Mouse (Mus musculus) lung, adult 10 weeks (tissue): Measurements from ENCODE around the gene Gm45140. TPM values are rescaled to one million over a fixed set of nuclear protein-coding genes. Genes with fewer than 3 reads are reported as not detected.

Experiments used
- polyA plus RNA-seq: library from polyadenylated mRNA; stranded (reverse); fragments of 350-450 nt; fragmentation: Illumina TruSeq; extraction: RNeasy Lipid Tissue Mini Kit (QIAGEN cat#74804); gene quantifications from one replicate; pipeline ENCODE4 v1.2.3, GENCODE M21; 2014; ENCODE audit warnings: low read depth, low replicate concordance; ENCODE audit not compliant: insufficient read depth

Gene Gm45140
- 2.6 TPM for polyA plus RNA-seq

DNA sequence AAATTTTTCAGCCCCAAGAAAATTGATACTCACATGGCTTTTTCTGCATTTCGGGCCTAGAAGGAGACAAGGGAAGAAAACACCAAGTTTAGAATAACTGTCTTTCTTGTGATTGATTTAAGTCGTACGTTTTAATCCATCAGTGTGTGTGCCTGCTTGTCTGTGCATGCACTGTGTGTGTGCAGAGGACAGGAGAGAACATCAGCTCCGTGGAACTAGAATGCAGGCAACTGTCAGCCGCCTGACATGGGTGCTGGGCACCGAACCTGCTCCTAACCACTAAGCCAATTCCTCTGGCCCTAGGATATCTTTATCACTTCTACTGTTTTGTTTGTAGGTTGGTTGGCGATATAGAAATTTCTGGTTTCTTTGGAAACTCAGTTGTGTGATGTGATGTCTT, at the start of gene Gm45140:
Gene Gm45140 (minus strand): TSS at position 101 of the 400 bp plus-strand sequence.

DNA sequence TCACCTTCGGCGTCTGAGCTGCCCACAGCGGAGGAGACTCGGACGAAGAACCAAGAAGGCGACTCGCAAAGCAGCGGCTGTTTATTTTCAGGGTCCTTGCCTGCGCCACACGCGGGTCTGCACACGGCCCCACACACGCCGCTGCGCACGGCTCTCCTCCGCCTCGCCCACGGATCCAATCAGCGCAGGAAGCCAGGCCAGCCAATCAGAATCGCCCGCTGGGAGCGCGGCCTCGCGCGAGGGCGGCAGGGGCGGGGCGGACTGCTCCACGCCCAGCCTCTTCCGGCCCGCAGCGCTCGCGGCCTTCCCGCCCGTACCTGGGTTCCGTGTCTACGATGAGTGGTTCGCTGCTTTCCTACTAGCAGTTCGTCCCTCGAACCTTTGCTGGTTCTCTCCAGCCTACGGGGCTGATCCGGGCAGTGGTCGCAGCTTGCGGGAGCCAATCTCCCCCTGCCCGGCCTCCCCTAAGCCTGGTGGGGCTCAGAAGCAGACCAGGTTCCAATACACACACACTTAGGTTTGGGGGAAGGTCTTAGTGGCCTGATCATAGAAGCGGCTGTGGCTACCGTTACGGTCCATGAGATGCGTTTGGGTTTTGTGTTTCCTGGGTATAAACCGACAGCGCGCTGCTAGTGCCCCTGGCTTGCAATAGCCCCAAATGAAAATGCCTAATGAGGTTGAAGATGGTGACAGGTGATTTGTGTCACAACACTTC, 15.5 kb upstream of the Gm45140 start, which contains the start of gene Cnbp:
Gene Cnbp (minus strand): TSS at position 207 of the 715 bp plus-strand sequence.

GRCm38 (mm10) chr6:87838551-87839197, 3.1 kb upstream of the Gm45140 start, which contains the start of gene Isy1:
Isy1 (minus strand) TSS chr6:87838798.

DNA sequence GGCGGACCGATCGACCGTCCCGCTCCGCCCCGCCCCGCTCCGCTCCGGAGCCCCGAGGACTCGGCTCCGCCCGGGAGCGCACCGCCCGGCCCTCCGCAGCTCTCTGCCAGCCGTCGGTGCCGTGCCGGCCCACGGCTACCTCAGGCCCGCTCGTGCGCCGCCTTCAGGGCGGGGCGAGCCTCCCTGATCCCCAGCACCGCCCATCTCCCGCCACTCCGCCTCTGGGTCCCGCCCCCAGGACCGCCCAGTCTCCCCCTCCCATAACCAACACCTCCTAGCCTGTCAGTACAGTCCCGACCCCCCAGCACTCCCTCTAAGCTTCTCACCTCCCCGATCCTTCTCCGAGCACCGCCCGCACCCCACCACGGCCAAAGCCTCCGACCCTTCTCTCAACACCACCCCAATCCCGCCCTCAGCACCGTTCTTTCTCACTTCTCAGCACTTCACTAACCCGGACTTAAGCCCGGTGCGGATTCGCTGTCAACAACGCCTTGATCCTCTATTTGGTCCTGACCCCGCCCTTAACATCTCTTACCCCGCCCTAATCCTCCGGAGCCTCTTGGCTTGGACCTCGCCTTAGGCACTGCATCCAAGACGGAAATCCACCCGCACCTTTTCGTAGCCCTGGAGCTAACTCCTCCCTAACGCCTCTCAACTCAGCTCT, 23.8 kb downstream of the Gm45140 start, which contains the start of gene Rab43:
Gene Rab43 (minus strand): TSS at position 490 of the 664 bp plus-strand sequence.

GRCm38 (mm10) chr6:87777842-87778241, 57.8 kb downstream of the Gm45140 start, which contains the start of gene Gp9:
Gp9 (plus strand) TSS chr6:87778072.

Other genes starting within 250 kb of the Gm45140 start
- gene Prokr1, start 245.1 kb downstream of the Gm45140 start, polyA plus RNA-seq: 0.12 TPM
- 2.8 TPM for gene Aplf, start 163.6 kb downstream of the Gm45140 start, polyA plus RNA-seq
- gene Efcc1, start 104.9 kb downstream of the Gm45140 start, polyA plus RNA-seq: 2.0 TPM
- gene Gp9, start 57.7 kb downstream of the Gm45140 start, polyA plus RNA-seq: 4.0 TPM
- 8.8 TPM for gene Rab43, start 23.6 kb downstream of the Gm45140 start, polyA plus RNA-seq
- gene Isy1, start 3.0 kb upstream of the Gm45140 start, polyA plus RNA-seq: 23.1 TPM
- gene Cnbp, start 15.3 kb upstream of the Gm45140 start, polyA plus RNA-seq: 343 TPM
- gene Copg1, start 52.0 kb upstream of the Gm45140 start, polyA plus RNA-seq: 34.2 TPM
- gene Hmces, start 78.1 kb upstream of the Gm45140 start, polyA plus RNA-seq: 17.0 TPM
- 3.4 TPM for gene H1fx, start 145.8 kb upstream of the Gm45140 start, polyA plus RNA-seq
- gene Rab7, start 209.5 kb upstream of the Gm45140 start, polyA plus RNA-seq: 197 TPM
- 123 TPM for gene Rpn1, start 248.7 kb upstream of the Gm45140 start, polyA plus RNA-seq